Mouse (Mus musculus) C2C12 (cell line): ENCODE measurements around the gene Stmnd1.

ENCODE experiments used
- CEBPB ChIP-seq: IDR thresholded peaks from one replicate; pipeline ENCODE4 v1.6.1; 2011; ENCODE audit warnings: low read depth, mild to moderate bottlenecking, control low read depth, moderate library complexity
- CTCF ChIP-seq: IDR thresholded peaks from one replicate; pipeline ENCODE4 v1.5.1; 2011; ENCODE audit not compliant: control insufficient read depth, insufficient read depth, insufficient read length
- FOSL1 ChIP-seq: IDR thresholded peaks from one replicate; pipeline ENCODE4 v1.8.0; 2011; ENCODE audit warnings: mild to moderate bottlenecking, low read length; ENCODE audit not compliant: poor library complexity, insufficient read depth, severe bottlenecking
- MYOD1 ChIP-seq: IDR thresholded peaks from one replicate; pipeline ENCODE4 v1.6.1; 2011; ENCODE audit warnings: low read depth; ENCODE audit not compliant: control insufficient read depth, insufficient read length
- MYOG ChIP-seq: IDR thresholded peaks from one replicate; pipeline ENCODE4 v1.6.1; 2011; ENCODE audit not compliant: control insufficient read depth, insufficient read length; ENCODE audit errors: extremely low read depth
- USF1 ChIP-seq: IDR thresholded peaks from one replicate; pipeline ENCODE4 v1.6.1; 2011; ENCODE audit warnings: low read depth, mild to moderate bottlenecking, control low read depth, moderate library complexity

DNA sequence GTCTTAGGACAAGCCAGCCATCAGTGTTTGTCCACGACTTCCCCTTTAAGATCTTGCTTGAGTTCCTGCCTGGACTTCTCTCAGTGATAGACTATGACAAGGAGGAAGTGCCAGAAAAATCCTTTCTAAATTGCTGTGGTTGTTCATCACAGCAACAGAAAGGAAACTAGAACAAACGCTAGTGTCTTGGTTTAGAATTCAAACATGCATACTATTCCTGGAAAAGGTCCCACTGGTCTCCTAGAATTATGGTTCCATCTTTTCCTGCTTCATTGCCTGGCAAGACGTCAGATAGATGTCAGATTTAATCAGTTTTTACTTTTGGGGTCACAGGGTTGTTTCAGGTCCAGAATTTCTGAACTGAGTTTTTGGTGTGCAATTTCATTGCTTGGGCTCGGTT, 14.0 kb upstream of the Stmnd1 start:
- TF ChIP-seq CTCF = no peak
- TF ChIP-seq MYOD1 = no peak
- TF ChIP-seq CEBPB = no peak
- TF ChIP-seq USF1 = no peak
- TF ChIP-seq MYOG = no peak
- TF ChIP-seq FOSL1 = no peak
